In genomic region chr2:32918391-32918790, GRCm38 (mm10) we compare ENCODE assay signal across 23 mouse cellular contexts. TPM values are rescaled to one million over a fixed set of nuclear protein-coding genes. Genes with fewer than 3 reads are reported as not detected.
A peak's percentile ranks its signal among the peaks of the same experiment; 100 is the strongest.
DNase-seq lines count a peak whose midpoint lies in the region; ATAC-seq and TF ChIP-seq lines count a peak whose summit lies in the region.
"Had no signal": no experiment of that assay in that cellular context is flagged by ENCODE, and none has a peak within 500 bp of the region (broad histone marks: within the 10 kb centered on the region; RNA-seq: fewer than 3 reads in every experiment).

No protein-coding gene starts in this region.

- peaks cover 59% of the 10 kb centered on the region for H3K36me3 ChIP-seq in forebrain, embryonic 10.5 days (replicated peaks)
- no peaks in the 10 kb centered on the region; the same call in 1 of the 2 replicates for H3K36me3 ChIP-seq in forebrain, embryonic 11.5 days (ENCODE audit: control insufficient read depth, insufficient read depth, low read length)
- peaks cover 36% of the 10 kb centered on the region for H3K36me3 ChIP-seq in lung, postnatal 0 days (ENCODE audit: insufficient read depth, low read length)
- peaks cover 76% of the 10 kb centered on the region for H3K36me3 ChIP-seq in limb, embryonic 15.5 days

- no peaks in the 10 kb centered on the region for H3K27me3 ChIP-seq in forebrain, embryonic 10.5 days (ENCODE audit: poor library complexity, severe bottlenecking)
- H3K27me3 ChIP-seq in forebrain, embryonic 11.5 days (ENCODE audit: control insufficient read depth, insufficient read depth, low read length), result no peaks in the 10 kb centered on the region
- H3K27me3 ChIP-seq in lung, postnatal 0 days (replicated peaks; ENCODE audit: insufficient read depth, low read length), result no peaks in the 10 kb centered on the region
- no peaks in the 10 kb centered on the region for H3K27me3 ChIP-seq in limb, embryonic 15.5 days
- H3K27me3 ChIP-seq: heart, embryonic 13.5 days; kidney, embryonic 15.5 days; stomach, embryonic 15.5 days had no signal

- no peak for TF ChIP-seq CTCF in lung, postnatal 0 days (IDR thresholded peaks at IDR 0.05)
- TF ChIP-seq CTCF in lung, adult 2 months (IDR thresholded peaks at IDR 0.05; ENCODE audit: insufficient read depth, low read length), result no peak

- H3K4me2 ChIP-seq in forebrain, embryonic 11.5 days (ENCODE audit: low read depth, low read length, severe bottlenecking), result no peak overlapping the region
- H3K4me2 ChIP-seq in lung, postnatal 0 days (replicated peaks; ENCODE audit: low read depth, low read length), result no peak overlapping the region
- H3K4me2 ChIP-seq in limb, embryonic 15.5 days, result no peak overlapping the region
- H3K4me2 ChIP-seq: heart, embryonic 13.5 days; hindbrain, embryonic 14.5 days; kidney, embryonic 15.5 days; lung, embryonic 14.5 days; stomach, embryonic 15.5 days had no signal

- H3K4me1 ChIP-seq in forebrain, embryonic 10.5 days, result peaks cover 26% of the 10 kb centered on the region
- H3K4me1 ChIP-seq in forebrain, embryonic 11.5 days (replicated peaks; ENCODE audit: control insufficient read depth, insufficient read depth, low read length), result no peaks in the 10 kb centered on the region
- peaks cover 15% of the 10 kb centered on the region for H3K4me1 ChIP-seq in lung, postnatal 0 days (ENCODE audit: insufficient read depth, low read depth, low read length)
- peaks cover 20% of the 10 kb centered on the region for H3K4me1 ChIP-seq in lung, adult 2 months (ENCODE audit: control insufficient read depth, insufficient read depth, low read length)
- peaks cover 23% of the 10 kb centered on the region for H3K4me1 ChIP-seq in limb, embryonic 15.5 days

- H3K9me3 ChIP-seq in forebrain, embryonic 10.5 days, result no peaks in the 10 kb centered on the region
- no peaks in the 10 kb centered on the region for H3K9me3 ChIP-seq in forebrain, embryonic 11.5 days (ENCODE audit: control insufficient read depth, low read length)
- H3K9me3 ChIP-seq in lung, postnatal 0 days (ENCODE audit: low read length), result no peaks in the 10 kb centered on the region
- no peaks in the 10 kb centered on the region for H3K9me3 ChIP-seq in limb, embryonic 15.5 days
- H3K9me3 ChIP-seq: heart, embryonic 13.5 days; kidney, embryonic 15.5 days; megakaryocyte, embryonic 14.5 days; stomach, embryonic 15.5 days had no signal

- ATAC-seq in forebrain, embryonic 11.5 days (replicated peaks; ENCODE audit: low FRiP score), result no peak
- no peak for ATAC-seq in lung, postnatal 0 days
- no peak for ATAC-seq in limb, embryonic 15.5 days (ENCODE audit: insufficient number of reproducible peaks, low FRiP score, low TSS enrichment, low read depth)
- no peak for ATAC-seq in frontal cortex, adult (ENCODE audit: low TSS enrichment)
- ATAC-seq: intestine, embryonic 16.5 days; midbrain, embryonic 16.5 days had no signal

- no peak for TF ChIP-seq EP300 in lung, postnatal 0 days (IDR thresholded peaks at IDR 0.05)

- DNase-seq in forebrain, embryonic 10.5 days (ENCODE audit: extremely low spot score, low spot score), result no peak
- no peak for DNase-seq in forebrain, embryonic 11.5 days (ENCODE audit: low spot score)
- DNase-seq in lung, postnatal 0 days (ENCODE audit: low spot score), result no peak
- DNase-seq in lung, adult 2 months, result no peak
- no peak for DNase-seq in B cell, adult 2 months
- DNase-seq in lung, postnatal 4 days, result no peak
- DNase-seq: adrenal gland, postnatal 14 days; cerebellum, adult 11-12 months; cerebellum, postnatal 25 days; gastrocnemius, postnatal 14 days; heart, adult 18-20 months; lung, embryonic 14.5 days; thymus, adult 18-20 months had no signal

- peak overlapping the region; percentile 62 for H3K27ac ChIP-seq in forebrain, embryonic 10.5 days
- H3K27ac ChIP-seq in forebrain, embryonic 11.5 days (ENCODE audit: low read depth, low read length), result no peak overlapping the region
- H3K27ac ChIP-seq in lung, postnatal 0 days (ENCODE audit: low read length), result 0 out of 2 replicates have a peak overlapping the region, but pooled peaks have one; percentile 0
- H3K27ac ChIP-seq in limb, embryonic 15.5 days, result peak overlapping the region; percentile 11; the same call in 1 of the 2 replicates
- H3K27ac ChIP-seq: heart, embryonic 13.5 days; hindbrain, embryonic 14.5 days; kidney, embryonic 15.5 days; stomach, embryonic 15.5 days had no signal

- no peak overlapping the region for H3K9ac ChIP-seq in forebrain, embryonic 11.5 days (ENCODE audit: low read length)
- H3K9ac ChIP-seq in lung, postnatal 0 days (replicated peaks; ENCODE audit: low read depth), result no peak overlapping the region
- H3K9ac ChIP-seq in limb, embryonic 15.5 days, result no peak overlapping the region
- H3K9ac ChIP-seq: hindbrain, embryonic 14.5 days; kidney, embryonic 15.5 days; lung, embryonic 14.5 days; stomach, embryonic 15.5 days had no signal

- 84% methylated on average over 9 of the region's 9 CpGs for WGBS in forebrain, embryonic 10.5 days
- 82% methylated on average over 9 of the region's 9 CpGs for WGBS in forebrain, embryonic 11.5 days
- WGBS in lung, postnatal 0 days, result 63% methylated on average over 9 of the region's 9 CpGs
- 71% methylated on average over 9 of the region's 9 CpGs for WGBS in lung, adult 2 months
- 38% methylated on average over 9 of the region's 9 CpGs for WGBS in limb, embryonic 15.5 days

- no peak overlapping the region for H3K4me3 ChIP-seq in forebrain, embryonic 10.5 days
- H3K4me3 ChIP-seq in forebrain, embryonic 11.5 days (ENCODE audit: low read depth, low read length), result no peak overlapping the region
- H3K4me3 ChIP-seq in lung, postnatal 0 days (ENCODE audit: low read depth, low read length), result no peak overlapping the region
- H3K4me3 ChIP-seq in lung, adult 2 months (replicated peaks; ENCODE audit: extremely low read depth, low read depth, low read length), result no peak overlapping the region
- no peak overlapping the region for H3K4me3 ChIP-seq in limb, embryonic 15.5 days
- H3K4me3 ChIP-seq: erythroblast, embryonic 14.5 days; heart, embryonic 13.5 days; kidney, embryonic 15.5 days; stomach, embryonic 15.5 days had no signal

- TF ChIP-seq POLR2A in lung, adult 2 months (IDR thresholded peaks at IDR 0.05; ENCODE audit: borderline replicate concordance, extremely low read depth, low read depth, low read length), result no peak

RNA-seq across cellular contexts. Expression of gene Fam129b, which starts 42.5 kb away (rescaled TPM):
- 22.8 and 25.3 TPM in 2 replicates for polyA plus RNA-seq in forebrain, embryonic 10.5 days (2016; fragmentation: Nextera tagmentation; extraction: Ambion mirVana)
- 13.8 and 15.4 TPM in 2 replicates for polyA plus RNA-seq in forebrain, embryonic 11.5 days (2014; fragmentation: Nextera tagmentation; extraction: Ambion mirVana)
- polyA plus RNA-seq in lung, postnatal 0 days (2015; fragmentation: Nextera tagmentation; extraction: Ambion mirVana), result 121 and 150 TPM in 2 replicates
- 205 and 224 TPM in 2 replicates for polyA plus RNA-seq in lung, adult 2 months (2012; rRNA removed)
- polyA plus RNA-seq in limb, embryonic 15.5 days (2015; fragmentation: Nextera tagmentation; extraction: Ambion mirVana), result 138 and 152 TPM in 2 replicates

RNA-seq across cellular contexts. Expression of gene Rpl12, which starts 43.0 kb away (rescaled TPM):
- 192 and 197 TPM in 2 replicates for polyA plus RNA-seq in forebrain, embryonic 10.5 days (2016; fragmentation: Nextera tagmentation; extraction: Ambion mirVana)
- 134 and 151 TPM in 2 replicates for polyA plus RNA-seq in forebrain, embryonic 11.5 days (2014; fragmentation: Nextera tagmentation; extraction: Ambion mirVana)
- 78.4 and 82.5 TPM in 2 replicates for polyA plus RNA-seq in lung, postnatal 0 days (2015; fragmentation: Nextera tagmentation; extraction: Ambion mirVana)
- polyA plus RNA-seq in lung, adult 2 months (2012; rRNA removed), result 190 and 241 TPM in 2 replicates
- 154 and 176 TPM in 2 replicates for polyA plus RNA-seq in limb, embryonic 15.5 days (2015; fragmentation: Nextera tagmentation; extraction: Ambion mirVana)

RNA-seq across cellular contexts. Expression of gene Lrsam1, which starts 43.0 kb away (rescaled TPM):
- polyA plus RNA-seq in forebrain, embryonic 10.5 days (2016; fragmentation: Nextera tagmentation; extraction: Ambion mirVana), result 6.6 and 8.0 TPM in 2 replicates
- 10.7 and 13.0 TPM in 2 replicates for polyA plus RNA-seq in forebrain, embryonic 11.5 days (2014; fragmentation: Nextera tagmentation; extraction: Ambion mirVana)
- polyA plus RNA-seq in lung, postnatal 0 days (2015; fragmentation: Nextera tagmentation; extraction: Ambion mirVana), result 5.8 and 6.3 TPM in 2 replicates
- 17.4 and 18.4 TPM in 2 replicates for polyA plus RNA-seq in lung, adult 2 months (2012; rRNA removed)
- 11.3 and 12.0 TPM in 2 replicates for polyA plus RNA-seq in limb, embryonic 15.5 days (2015; fragmentation: Nextera tagmentation; extraction: Ambion mirVana)
